In genomic region chr2:102401352-102401692, GRCm38 (mm10) we compare ENCODE assay signal across 8 mouse cellular contexts. TPM values are rescaled to one million over a fixed set of nuclear protein-coding genes. Genes with fewer than 3 reads are reported as not detected.
DNase-seq lines count a peak whose midpoint lies in the region; ATAC-seq and TF ChIP-seq lines count a peak whose summit lies in the region.

No protein-coding gene starts in this region.

- H3K4me1 ChIP-seq in erythroblast, embryonic 14.5 days (ENCODE audit: control insufficient read depth), result peaks cover 31% of the 10 kb centered on the region
- H3K4me1 ChIP-seq in thymus, adult 2 months (replicated peaks; ENCODE audit: control insufficient read depth, insufficient read depth, low read length), result peaks cover 7% of the 10 kb centered on the region
- peaks cover 41% of the 10 kb centered on the region for H3K4me1 ChIP-seq in liver, embryonic 13.5 days (replicated peaks)

- H3K27me3 ChIP-seq in erythroblast, embryonic 14.5 days (ENCODE audit: control insufficient read depth), result peaks cover 14% of the 10 kb centered on the region
- no peaks in the 10 kb centered on the region for H3K27me3 ChIP-seq in thymus, adult 2 months (ENCODE audit: control insufficient read depth, insufficient read depth, low read length)
- H3K27me3 ChIP-seq in liver, embryonic 13.5 days, result no peaks in the 10 kb centered on the region

- H3K27ac ChIP-seq in thymus, adult 2 months (ENCODE audit: control insufficient read depth, insufficient read depth, low read length), result peak overlapping the region; percentile 50; the same call in 1 of the 2 replicates
- H3K27ac ChIP-seq in liver, embryonic 13.5 days, result peak overlapping the region; percentile 36; the same call in 1 of the 2 replicates

- intact Hi-C loops in left cerebral cortex, postnatal 4 days (cut with DNase I), result loop anchor here (2.0 kb wide), 1 partner anchor 47 kb away; no protein-coding TSS in a partner anchor

- peak overlapping the region; percentile 71 for H3K4me3 ChIP-seq in erythroblast, embryonic 14.5 days (replicated peaks)
- peak overlapping the region; percentile 60 for H3K4me3 ChIP-seq in thymus, adult 2 months (ENCODE audit: control insufficient read depth, insufficient read depth, low read length)
- peak overlapping the region; percentile 70 for H3K4me3 ChIP-seq in liver, embryonic 13.5 days (replicated peaks)

- H3K36me3 ChIP-seq in erythroblast, embryonic 14.5 days (ENCODE audit: control insufficient read depth), result peaks cover 3% of the 10 kb centered on the region
- no peaks in the 10 kb centered on the region for H3K36me3 ChIP-seq in thymus, adult 2 months (ENCODE audit: control insufficient read depth, insufficient read depth, low read length)
- no peaks in the 10 kb centered on the region for H3K36me3 ChIP-seq in liver, embryonic 13.5 days

- peak overlapping the region; percentile 86 for H3K4me2 ChIP-seq in liver, embryonic 13.5 days

- 38% methylated on average over 6 of the region's 6 CpGs for WGBS in thymus, adult 2 months
- WGBS in liver, embryonic 13.5 days (ENCODE audit: insufficient replicate concordance), result 25% methylated on average over 6 of the region's 6 CpGs

- no peak for TF ChIP-seq CTCF in thymus, adult 2 months (IDR thresholded peaks at IDR 0.05; ENCODE audit: borderline replicate concordance, control insufficient read depth, extremely low read depth, insufficient read depth, low read length, poor library complexity)

- TF ChIP-seq POLR2A in thymus, adult 2 months (IDR thresholded peaks at IDR 0.05; ENCODE audit: control insufficient read depth, extremely low read depth, insufficient read depth, low read length, poor library complexity), result no peak

- H3K9me3 ChIP-seq in erythroblast, embryonic 14.5 days (ENCODE audit: control insufficient read depth, low read length), result peaks cover 8% of the 10 kb centered on the region; the same call in 1 of the 2 replicates
- H3K9me3 ChIP-seq in liver, embryonic 13.5 days (replicated peaks), result no peaks in the 10 kb centered on the region

- DNase-seq in thymus, adult 2 months, result no peak
- no peak for DNase-seq in thymus, postnatal 10 days (ENCODE audit: low spot score in 2 of 2)
- no peak for DNase-seq in liver, embryonic 13.5 days
- DNase-seq in left cerebral cortex, postnatal 4 days, result no peak
- no peak for DNase-seq in layer of hippocampus, adult 11-12 months (ENCODE audit: low spot score)
- no peak for DNase-seq in gastrocnemius, adult 18-20 months (ENCODE audit: low spot score)

- H3K9ac ChIP-seq in liver, embryonic 13.5 days, result peak overlapping the region; percentile 79

- ATAC-seq in erythroblast, adult 5-6 weeks (replicated peaks; ENCODE audit: low FRiP score, poor library complexity, severe bottlenecking), result no peak
- no peak for ATAC-seq in liver, embryonic 13.5 days (ENCODE audit: low read depth)

RNA-seq across cellular contexts. Expression of gene Trim44, which starts 6.3 kb away (rescaled TPM):
- 0.18 and 0.30 TPM in 2 replicates for polyA plus RNA-seq in erythroblast, embryonic 14.5 days (2012)
- 37.2 and 37.7 TPM in 2 replicates for total RNA-seq in erythroblast, adult 5-6 weeks (2015; ENCODE audit: low replicate concordance)
- total RNA-seq in erythroblast, adult 5-6 weeks (2017; ENCODE audit: low replicate concordance), result 42.0 and 69.7 TPM in 2 replicates
- polyA plus RNA-seq in thymus, adult 2 months (2012; rRNA removed), result 35.2 and 35.6 TPM in 2 replicates
- 5.9 and 8.0 TPM in 2 replicates for polyA plus RNA-seq in liver, embryonic 13.5 days (2015; fragmentation: Nextera tagmentation; extraction: Ambion mirVana)
- 100 to 1,000 TPM; 166 to 167 TPM for total RNA-seq in left cerebral cortex, postnatal 4 days (2021)
- total RNA-seq in gastrocnemius, adult 18-20 months (2021), result 10 to 100 TPM; 14.8 to 17.7 TPM

RNA-seq across cellular contexts. Expression of gene Fjx1, which starts 51.0 kb away (rescaled TPM):
- 0.03 TPM in 1 of 2 replicates, not detected in the other for polyA plus RNA-seq in erythroblast, embryonic 14.5 days (2012)
- not detected in 2 replicates for total RNA-seq in erythroblast, adult 5-6 weeks (2015; ENCODE audit: low replicate concordance)
- not detected in 2 replicates for total RNA-seq in erythroblast, adult 5-6 weeks (2017; ENCODE audit: low replicate concordance)
- 2.0 TPM in 2 replicates for polyA plus RNA-seq in thymus, adult 2 months (2012; rRNA removed)
- polyA plus RNA-seq in liver, embryonic 13.5 days (2015; fragmentation: Nextera tagmentation; extraction: Ambion mirVana), result 0.66 and 0.82 TPM in 2 replicates
- total RNA-seq in left cerebral cortex, postnatal 4 days (2021), result 10 to 100 TPM; 65.1 to 65.3 TPM
- total RNA-seq in gastrocnemius, adult 18-20 months (2021), result under 1 TPM; 0.27 to 0.33 TPM

Comparison
In these comparisons a context has a peak if more than half of its experiments do, and no peak if none do; other contexts are left out.
1. RNA of gene Fjx1, which starts 51.0 kb away (total RNA-seq): 65.1 to 65.3 TPM in left cerebral cortex, postnatal 4 days; 0.27 to 0.33 TPM in gastrocnemius, adult 18-20 months and not detected in erythroblast, adult 5-6 weeks; every median in the first group is over 10 times any median in the second.
2. Peak in every context shown above with its lines, with median percentiles within 50 percentile points of each other: H3K4me3 ChIP-seq.